Mouse (Mus musculus): ENCODE measurements around the gene Gm10073. TPM values are rescaled to one million over a fixed set of nuclear protein-coding genes. Genes with fewer than 3 reads are reported as not detected.

The Gm10073 gene
- polyA plus RNA-seq (2015; fragmentation: Nextera tagmentation; extraction: Ambion mirVana): 11.9 and 19.6 TPM in 2 replicates

GRCm38 (mm10) chr8:106573168-106573567 is at the start of gene Gm10073:
Gene Gm10073 (minus strand): TSS chr8:106573461.

GRCm38 (mm10) chr8:106603131-106603819 is 30.0 kb upstream of the Gm10073 start, which contains the start of gene Cdh1:
Gene Cdh1 (plus strand): TSS chr8:106603351.

Other genes starting within 250 kb of the Gm10073 start
- 10.8 and 20.6 TPM in 2 replicates for gene Smpd3, start 235.5 kb downstream of the Gm10073 start, polyA plus RNA-seq (2015; fragmentation: Nextera tagmentation; extraction: Ambion mirVana)
- gene Zfp90, start 158.1 kb downstream of the Gm10073 start, polyA plus RNA-seq (2015; fragmentation: Nextera tagmentation; extraction: Ambion mirVana): 13.4 and 15.4 TPM in 2 replicates
- not detected in 2 replicates for gene 6030452D12Rik, start 72.9 kb downstream of the Gm10073 start, polyA plus RNA-seq (2015; fragmentation: Nextera tagmentation; extraction: Ambion mirVana)
- 2.3 and 3.6 TPM in 2 replicates for gene Cdh3, start 62.6 kb downstream of the Gm10073 start, polyA plus RNA-seq (2015; fragmentation: Nextera tagmentation; extraction: Ambion mirVana)
- gene Cdh1, start 29.9 kb upstream of the Gm10073 start, polyA plus RNA-seq (2015; fragmentation: Nextera tagmentation; extraction: Ambion mirVana): 1.1 and 3.1 TPM in 2 replicates
- 5.4 TPM in 2 replicates for gene Tango6, start 109.6 kb upstream of the Gm10073 start, polyA plus RNA-seq (2015; fragmentation: Nextera tagmentation; extraction: Ambion mirVana)

Measured in adrenal gland, postnatal 0 days (tissue).